Mouse (Mus musculus) regulatory T cell (primary cell): ENCODE results near the gene Aldoart2.

Experiments used
- in situ Hi-C: fragments of 300-600 bp; cut with MboI, MseI; formaldehyde crosslinking; loops from one replicate; pipeline ENCODE4 v1.15.1; 2025; ENCODE audit warnings: high pct_unique_total_duplicates

Gene Aldoart2

GRCm38 (mm10) chr12:55565206-55565605 lies at the start of gene Aldoart2:
Aldoart2 (plus strand) TSS chr12:55565239.
- in situ Hi-C loops: no loop called here

DNA sequence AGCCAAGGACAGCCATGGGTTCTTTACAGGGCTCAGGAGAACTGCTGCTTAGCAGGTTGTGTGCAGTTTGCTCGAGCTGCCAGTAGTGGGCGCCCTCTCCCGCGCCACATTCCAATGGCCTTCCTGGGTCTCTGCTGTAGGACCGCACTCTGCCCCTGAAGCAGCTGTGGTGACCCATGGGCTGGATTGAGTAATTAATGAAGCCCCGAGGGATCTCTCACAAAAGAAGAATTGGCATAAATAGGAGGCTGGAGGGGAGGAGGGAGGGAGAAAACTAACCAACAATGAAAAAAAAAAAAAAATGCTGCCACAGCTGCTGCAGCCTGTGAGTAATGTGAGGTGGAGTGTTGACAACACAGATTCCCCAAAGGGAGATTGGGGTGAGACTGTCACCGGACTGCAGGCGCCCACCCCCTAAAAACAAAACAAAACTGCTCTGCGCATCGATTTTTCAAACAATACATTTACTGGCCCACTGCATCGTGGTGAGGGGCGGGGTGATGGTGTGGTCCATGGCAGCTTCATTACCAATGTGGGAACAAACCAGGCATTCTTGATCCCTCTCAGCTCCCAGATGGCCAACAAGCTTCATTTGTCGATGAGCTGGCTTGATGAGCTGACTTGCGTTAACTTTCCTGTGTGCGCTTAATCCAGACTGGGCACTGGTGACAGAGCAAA lies 46.8 kb upstream of the Aldoart2 start:
- in situ Hi-C loops: no loop called here

DNA sequence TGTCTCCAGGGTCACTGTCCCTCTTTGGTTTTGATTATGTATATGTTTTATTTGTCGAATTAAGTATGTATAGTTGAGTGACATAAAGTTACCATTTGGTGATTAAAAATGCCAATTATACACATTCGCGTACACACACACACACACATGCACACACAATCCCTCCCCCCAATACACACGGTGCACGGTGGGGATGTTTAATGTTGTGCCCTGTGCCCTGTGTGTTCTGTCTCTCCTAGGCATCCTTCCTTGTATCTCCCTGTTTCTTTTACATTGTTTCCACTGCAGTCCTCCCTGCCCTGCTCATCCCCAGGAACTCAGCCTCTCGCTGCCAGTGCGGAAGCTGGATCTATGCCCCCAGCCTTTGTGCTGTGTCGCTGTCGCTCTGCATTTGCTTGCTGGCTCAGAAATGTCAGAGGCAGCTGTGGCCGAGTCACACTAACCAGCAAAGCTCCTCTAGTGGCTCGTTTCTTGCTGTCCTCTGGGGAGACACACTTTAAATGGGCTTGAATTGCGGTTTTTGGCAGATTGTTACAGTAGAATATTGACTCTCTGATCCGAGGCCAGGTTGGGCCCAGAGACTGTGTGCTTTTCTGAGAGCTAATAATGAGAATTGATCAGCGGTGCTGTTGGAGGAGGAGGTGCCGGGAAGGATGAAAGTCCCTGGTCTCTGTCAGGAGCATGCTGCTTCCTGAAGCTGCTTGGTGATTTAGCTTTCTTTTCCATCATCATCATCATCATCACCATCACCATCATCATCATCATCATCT lies 37.9 kb upstream of the Aldoart2 start:
- in situ Hi-C loops: no loop called here

DNA sequence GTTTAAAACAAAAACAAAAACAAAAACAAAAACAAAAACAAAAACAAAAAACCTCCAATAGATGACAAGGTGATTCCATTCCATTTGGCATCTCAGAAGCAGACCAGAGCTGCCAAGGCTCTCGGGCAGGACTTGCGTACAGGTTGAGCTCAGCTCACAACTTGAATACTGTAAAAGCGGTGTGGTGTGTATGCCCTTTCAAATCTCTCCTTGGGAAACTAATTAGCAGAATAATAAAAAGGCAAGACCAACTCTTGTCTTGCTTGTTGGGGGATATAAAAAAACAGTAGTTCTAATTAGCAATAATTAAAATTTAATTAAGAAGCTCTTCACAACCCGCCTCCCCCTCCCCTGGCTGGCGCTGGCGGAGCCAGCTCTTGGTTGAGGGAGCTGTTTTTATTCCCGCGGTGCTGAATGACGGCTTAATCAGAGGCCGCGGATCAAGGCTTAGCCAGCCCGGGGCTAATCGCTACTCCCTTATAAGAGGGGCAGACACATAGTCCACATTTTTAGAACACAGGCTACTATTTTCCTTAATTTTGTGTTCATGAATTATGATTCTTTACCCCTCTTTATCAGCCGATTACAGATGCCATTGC lies 28.4 kb upstream of the Aldoart2 start:
- in situ Hi-C loops: no loop called here

DNA sequence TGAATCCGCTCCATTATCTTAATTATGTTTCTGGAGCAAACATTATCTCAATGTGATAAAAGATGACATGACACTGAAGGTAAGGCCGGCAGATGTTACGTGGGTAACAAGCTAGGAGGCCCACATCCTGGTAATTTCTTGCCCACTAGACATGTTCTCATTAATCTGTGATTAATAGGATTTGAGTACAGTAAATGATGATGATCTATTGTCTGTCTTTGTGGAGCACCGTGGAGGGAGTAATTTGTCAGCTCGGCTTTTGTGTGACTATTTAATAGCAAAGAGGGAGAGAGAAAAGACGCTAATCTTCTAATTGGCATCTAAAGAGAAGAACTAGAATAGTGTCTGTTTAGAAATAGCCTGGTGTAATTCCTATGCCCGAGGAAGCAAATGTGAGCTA lies 27.3 kb upstream of the Aldoart2 start:
- in situ Hi-C loops: no loop called here

- in situ Hi-C loops: no loop called here
Measured at GRCm38 (mm10) chr12:55538328-55538971, 26.6 kb upstream of the Aldoart2 start.

DNA sequence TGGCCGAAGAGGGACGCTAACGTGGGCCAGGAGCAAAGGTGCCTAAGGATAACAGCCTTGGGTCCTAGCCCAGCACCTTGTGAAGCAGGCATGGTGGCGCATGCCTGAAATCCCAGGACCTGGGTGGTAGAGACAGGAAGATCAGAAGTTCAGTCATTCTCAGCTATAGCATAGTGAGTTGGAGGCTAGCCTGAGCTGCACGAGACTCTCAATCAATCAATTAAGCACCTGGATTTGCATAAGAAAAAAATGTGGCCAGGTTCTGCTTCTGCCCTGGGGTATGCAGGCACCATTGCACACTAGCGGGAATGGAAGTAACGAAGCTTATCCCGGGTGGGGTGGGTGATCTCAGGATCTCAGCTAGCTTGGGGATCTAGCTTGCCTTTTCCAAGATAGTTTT lies 25.9 kb upstream of the Aldoart2 start:
- in situ Hi-C loops: no loop called here

DNA sequence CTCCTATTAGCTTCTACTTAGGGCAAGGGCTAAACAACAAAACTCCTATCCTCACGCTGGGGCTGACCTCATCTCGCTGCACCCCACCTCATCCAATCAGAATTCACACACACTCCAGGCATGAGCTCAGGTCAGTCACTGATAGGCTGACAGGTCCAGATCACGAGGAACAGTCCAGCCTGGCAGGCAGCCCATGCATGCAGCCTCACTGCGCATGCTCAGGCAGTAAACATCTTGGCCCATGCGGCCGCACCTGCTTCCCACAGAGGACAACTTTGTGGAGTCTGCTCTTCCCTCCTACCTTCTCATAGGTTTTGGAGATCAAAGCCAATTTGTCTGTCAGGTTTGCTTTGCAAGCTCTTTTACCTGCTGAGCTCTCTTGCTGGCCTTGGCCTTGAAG lies 10.1 kb upstream of the Aldoart2 start:
- in situ Hi-C loops: loop anchor here (10.0 kb wide), 1 partner anchor 540 kb away; no protein-coding TSS in a partner anchor

DNA sequence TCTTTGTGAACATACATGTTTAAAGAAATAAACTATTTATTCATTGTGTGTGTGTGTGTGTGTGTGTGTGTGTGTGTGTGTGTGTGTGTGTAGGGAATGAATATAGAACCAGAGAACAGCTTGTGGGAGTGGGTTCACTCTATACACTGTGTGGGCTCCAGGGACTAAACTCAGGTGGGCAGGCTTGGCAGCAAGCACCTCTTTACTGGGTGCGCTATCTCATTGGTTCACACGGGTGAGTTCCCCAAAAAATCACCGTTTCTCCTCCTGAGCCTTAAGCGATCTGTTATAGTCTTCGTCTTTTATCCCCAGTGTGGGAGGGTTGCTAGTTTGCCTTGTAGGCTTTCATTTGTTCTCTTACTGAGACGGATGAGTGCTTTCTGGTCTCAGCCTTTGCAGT lies 7.2 kb upstream of the Aldoart2 start:
- in situ Hi-C loops: loop anchor here (10.0 kb wide), 1 partner anchor 537 kb away; no protein-coding TSS in a partner anchor

GRCm38 (mm10) chr12:55559184-55559855 lies 5.7 kb upstream of the Aldoart2 start:
- in situ Hi-C loops: loop anchor here (10.0 kb wide), 1 partner anchor 535 kb away; no protein-coding TSS in a partner anchor

DNA sequence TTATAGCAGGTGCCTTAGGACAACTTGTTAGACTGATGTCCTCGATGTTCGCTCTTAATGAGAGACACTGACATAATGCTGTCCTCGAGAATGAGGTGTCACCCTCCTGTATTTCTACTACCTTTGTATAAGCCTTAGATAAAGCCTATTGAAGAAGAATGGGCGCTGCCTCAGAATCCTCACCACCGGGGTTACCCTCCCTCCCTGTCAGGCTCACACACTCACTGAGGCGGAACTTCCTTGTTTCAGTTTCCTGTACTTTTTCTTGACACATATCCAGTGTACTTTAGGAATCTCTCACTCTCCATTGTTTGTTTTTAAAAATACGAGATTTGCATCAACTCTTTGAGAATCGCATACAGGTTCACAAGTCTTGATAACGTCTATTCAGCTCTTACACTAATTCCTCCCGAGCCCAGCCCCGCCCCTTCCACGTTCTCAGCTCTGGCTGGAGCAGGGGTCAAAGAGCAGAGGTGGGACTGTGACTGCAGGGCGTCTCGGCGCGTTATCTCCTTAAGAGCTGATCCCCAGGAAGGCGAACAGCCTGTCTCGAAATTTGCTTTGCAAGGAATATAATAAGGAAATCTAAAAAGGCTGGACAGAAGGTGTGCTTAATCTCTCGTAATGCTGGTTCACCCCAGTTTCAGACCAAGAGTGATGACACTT lies 4.9 kb upstream of the Aldoart2 start:
- in situ Hi-C loops: no loop called here

DNA sequence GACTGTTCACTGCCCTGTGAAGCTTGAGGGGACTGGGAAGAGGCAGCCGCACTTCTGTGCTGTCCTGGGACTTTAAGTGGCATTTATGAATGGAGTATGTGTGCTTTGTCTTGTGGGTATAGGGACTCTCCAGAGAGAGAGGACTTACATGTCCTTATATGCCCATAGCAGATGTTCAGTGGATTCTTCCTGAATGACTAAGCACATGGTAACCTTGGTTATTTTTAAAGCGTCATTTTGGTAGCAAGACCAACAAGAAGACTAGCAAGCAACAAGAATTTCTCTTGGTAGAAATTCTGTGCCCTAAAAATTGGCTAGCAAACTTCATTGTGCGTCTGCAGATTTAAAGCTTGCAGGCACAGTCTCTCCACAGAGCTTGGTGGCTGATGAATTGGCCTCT lies 1.3 kb upstream of the Aldoart2 start:
- in situ Hi-C loops: no loop called here

GRCm38 (mm10) chr12:55564187-55564963 lies 664 bp upstream of the Aldoart2 start:
- in situ Hi-C loops: no loop called here

GRCm38 (mm10) chr12:55565867-55566266 lies 828 bp downstream of the Aldoart2 start:
- in situ Hi-C loops: no loop called here

DNA sequence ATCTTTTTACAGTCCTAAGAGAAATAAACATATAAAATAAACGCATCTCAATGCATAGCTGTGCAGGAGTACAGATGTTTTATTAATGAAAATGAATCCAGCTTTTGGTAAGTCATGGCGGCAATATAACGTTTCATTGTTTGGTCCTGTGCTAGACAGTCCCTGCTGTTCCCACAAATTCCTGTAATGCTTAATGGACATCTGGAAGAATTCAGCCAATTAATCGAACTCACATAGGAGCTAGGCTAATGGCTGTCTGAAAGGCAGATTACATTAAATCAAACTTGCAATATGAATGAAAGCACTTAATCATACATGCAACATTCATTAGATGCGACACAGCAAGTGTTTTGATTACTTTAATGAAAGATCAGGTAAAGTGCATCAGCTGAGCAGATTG lies 1.8 kb downstream of the Aldoart2 start:
- in situ Hi-C loops: no loop called here

- in situ Hi-C loops: no loop called here
Measured at GRCm38 (mm10) chr12:55568466-55568865, 3.4 kb downstream of the Aldoart2 start.

GRCm38 (mm10) chr12:55569676-55570075 lies 4.6 kb downstream of the Aldoart2 start:
- in situ Hi-C loops: no loop called here

GRCm38 (mm10) chr12:55570646-55571045 lies 5.6 kb downstream of the Aldoart2 start:
- in situ Hi-C loops: no loop called here

DNA sequence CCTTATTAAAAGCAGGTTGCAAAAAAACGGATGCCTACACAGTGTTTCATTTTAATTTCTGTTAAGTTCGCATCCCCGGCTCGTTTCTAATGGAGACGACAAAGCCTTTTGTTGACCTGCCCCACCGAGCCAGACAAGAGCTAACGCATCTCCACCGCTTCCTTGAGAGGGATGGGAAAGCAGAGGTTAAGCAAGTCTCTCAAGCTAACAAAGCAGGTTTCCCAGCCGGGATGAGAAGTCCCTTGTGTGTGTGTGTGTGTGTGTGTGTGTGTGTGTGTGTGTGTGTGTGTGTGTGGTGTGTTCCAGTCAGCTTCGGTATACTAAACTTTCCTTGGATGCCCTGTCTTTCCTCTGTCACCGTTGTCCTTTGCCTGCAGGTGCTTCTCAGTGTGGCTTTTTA lies 6.1 kb downstream of the Aldoart2 start:
- in situ Hi-C loops: no loop called here

- in situ Hi-C loops: no loop called here
Measured at GRCm38 (mm10) chr12:55571661-55572060, 6.6 kb downstream of the Aldoart2 start.
